Mouse (Mus musculus): Measurements from ENCODE around the gene Bmp3. TPM values are rescaled to one million over a fixed set of nuclear protein-coding genes. Genes with fewer than 3 reads are reported as not detected.

The Bmp3 gene
- 3.4 and 4.3 TPM in 2 replicates for polyA plus RNA-seq (2016; fragmentation: Nextera tagmentation; extraction: Ambion mirVana)

- H3K9me3 ChIP-seq, result no peaks in the 10 kb centered on the region
- H3K9ac ChIP-seq, result peak within 1 kb of the TSS; percentile 56
- peak; percentile 71; the same call in 1 of the 2 replicates for ATAC-seq (ENCODE audit: insufficient number of reproducible peaks, insufficient read depth, low FRiP score, low TSS enrichment)
- H3K4me1 ChIP-seq, result peaks cover 16% of the 10 kb centered on the region; the same call in 1 of the 2 replicates
- H3K27ac ChIP-seq, result no peak within 1 kb of the TSS
- peaks cover 43% of the 10 kb centered on the region for H3K27me3 ChIP-seq
- 2% methylated on average over 10 of the region's 10 CpGs for WGBS
- H3K36me3 ChIP-seq, result no peaks in the 10 kb centered on the region
- peak within 1 kb of the TSS; percentile 98 for H3K4me2 ChIP-seq (replicated peaks)
- peak within 1 kb of the TSS; percentile 56 for H3K4me3 ChIP-seq
These were observed at the start of gene Bmp3 for GRCm38 (mm10) chr5:98854264-98854626. Gene Bmp3, plus strand, starts transcription at chr5:98854415.

GRCm38 (mm10) chr5:98804761-98805160 is 49.5 kb upstream of the Bmp3 start:
- no peaks in the 10 kb centered on the region for H3K36me3 ChIP-seq
- H3K27me3 ChIP-seq, result no peaks in the 10 kb centered on the region
- no peaks in the 10 kb centered on the region for H3K4me1 ChIP-seq
- H3K27ac ChIP-seq, result no peak overlapping the region
- H3K4me3 ChIP-seq, result no peak overlapping the region
- H3K9me3 ChIP-seq, result no peaks in the 10 kb centered on the region
- ATAC-seq (ENCODE audit: insufficient number of reproducible peaks, insufficient read depth, low FRiP score, low TSS enrichment), result no peak
- H3K4me2 ChIP-seq (replicated peaks), result no peak overlapping the region
- WGBS, result 90% methylated on average over 6 of the region's 6 CpGs
- no peak overlapping the region for H3K9ac ChIP-seq

- H3K36me3 ChIP-seq, result no peaks in the 10 kb centered on the region
- 93% methylated on average over 4 of the region's 4 CpGs for WGBS
- no peaks in the 10 kb centered on the region for H3K4me1 ChIP-seq
- no peak overlapping the region for H3K9ac ChIP-seq
- ATAC-seq (ENCODE audit: insufficient number of reproducible peaks, insufficient read depth, low FRiP score, low TSS enrichment), result no peak
- H3K27me3 ChIP-seq, result no peaks in the 10 kb centered on the region
- no peak overlapping the region for H3K4me3 ChIP-seq
- H3K9me3 ChIP-seq, result no peaks in the 10 kb centered on the region
- H3K27ac ChIP-seq, result no peak overlapping the region
- H3K4me2 ChIP-seq (replicated peaks), result no peak overlapping the region
These were observed 47.7 kb upstream of the Bmp3 start for GRCm38 (mm10) chr5:98806492-98806891.

GRCm38 (mm10) chr5:98807022-98807421 is 47.2 kb upstream of the Bmp3 start:
- Histone ChIP-seq H3K4me2 (replicated peaks) (no peak overlapping the region), H3K36me3 (no peaks in the 10 kb centered on the region), H3K9ac (no peak overlapping the region), H3K4me1 (no peaks in the 10 kb centered on the region), H3K27ac (no peak overlapping the region), H3K9me3 (no peaks in the 10 kb centered on the region), H3K27me3 (no peaks in the 10 kb centered on the region), H3K4me3 (no peak overlapping the region)
- WGBS, result 83% methylated on average over 7 of the region's 7 CpGs
- ATAC-seq (ENCODE audit: insufficient number of reproducible peaks, insufficient read depth, low FRiP score, low TSS enrichment), result no peak

- Histone ChIP-seq H3K4me2 (replicated peaks) (no peak overlapping the region), H3K4me3 (no peak overlapping the region), H3K27me3 (no peaks in the 10 kb centered on the region), H3K9ac (no peak overlapping the region), H3K36me3 (no peaks in the 10 kb centered on the region), H3K4me1 (no peaks in the 10 kb centered on the region), H3K9me3 (no peaks in the 10 kb centered on the region), H3K27ac (no peak overlapping the region)
- no peak for ATAC-seq (ENCODE audit: insufficient number of reproducible peaks, insufficient read depth, low FRiP score, low TSS enrichment)
- 76% methylated on average over 9 of the region's 9 CpGs for WGBS
These were observed 46.3 kb upstream of the Bmp3 start for GRCm38 (mm10) chr5:98807953-98808352.

GRCm38 (mm10) chr5:98812380-98812779 is 41.8 kb upstream of the Bmp3 start:
- no peaks in the 10 kb centered on the region for H3K27me3 ChIP-seq
- H3K4me1 ChIP-seq, result no peaks in the 10 kb centered on the region
- no peak overlapping the region for H3K9ac ChIP-seq
- no peak overlapping the region for H3K4me3 ChIP-seq
- no peak overlapping the region for H3K4me2 ChIP-seq (replicated peaks)
- no peaks in the 10 kb centered on the region for H3K9me3 ChIP-seq
- no peak for ATAC-seq (ENCODE audit: insufficient number of reproducible peaks, insufficient read depth, low FRiP score, low TSS enrichment)
- no peak overlapping the region for H3K27ac ChIP-seq
- no peaks in the 10 kb centered on the region for H3K36me3 ChIP-seq
- WGBS, result 83% methylated on average over 1 of the region's 1 CpGs

GRCm38 (mm10) chr5:98815269-98815668 is 38.9 kb upstream of the Bmp3 start:
- Histone ChIP-seq H3K36me3 (no peaks in the 10 kb centered on the region), H3K4me3 (no peak overlapping the region), H3K4me2 (replicated peaks) (no peak overlapping the region), H3K9me3 (no peaks in the 10 kb centered on the region), H3K27me3 (no peaks in the 10 kb centered on the region), H3K9ac (no peak overlapping the region), H3K27ac (no peak overlapping the region), H3K4me1 (no peaks in the 10 kb centered on the region)
- no peak for ATAC-seq (ENCODE audit: insufficient number of reproducible peaks, insufficient read depth, low FRiP score, low TSS enrichment)
- 93% methylated on average over 1 of the region's 1 CpGs for WGBS

- no peak for ATAC-seq (ENCODE audit: insufficient number of reproducible peaks, insufficient read depth, low FRiP score, low TSS enrichment)
- H3K9ac ChIP-seq, result no peak overlapping the region
- H3K36me3 ChIP-seq, result no peaks in the 10 kb centered on the region
- H3K27me3 ChIP-seq, result no peaks in the 10 kb centered on the region
- H3K9me3 ChIP-seq, result no peaks in the 10 kb centered on the region
- 78% methylated on average over 9 of the region's 9 CpGs for WGBS
- H3K4me2 ChIP-seq (replicated peaks), result no peak overlapping the region
- H3K4me1 ChIP-seq, result no peaks in the 10 kb centered on the region
- H3K27ac ChIP-seq, result no peak overlapping the region
- no peak overlapping the region for H3K4me3 ChIP-seq
These were observed 20.5 kb upstream of the Bmp3 start for GRCm38 (mm10) chr5:98833760-98834159.

GRCm38 (mm10) chr5:98834300-98834699 is 19.9 kb upstream of the Bmp3 start:
- Histone ChIP-seq H3K36me3 (no peaks in the 10 kb centered on the region), H3K4me1 (no peaks in the 10 kb centered on the region), H3K4me3 (no peak overlapping the region), H3K27ac (no peak overlapping the region), H3K9me3 (no peaks in the 10 kb centered on the region), H3K9ac (no peak overlapping the region), H3K4me2 (replicated peaks) (no peak overlapping the region), H3K27me3 (no peaks in the 10 kb centered on the region)
- no peak for ATAC-seq (ENCODE audit: insufficient number of reproducible peaks, insufficient read depth, low FRiP score, low TSS enrichment)
- 87% methylated on average over 6 of the region's 6 CpGs for WGBS

- Histone ChIP-seq H3K36me3 (no peaks in the 10 kb centered on the region), H3K4me2 (replicated peaks) (no peak overlapping the region)
These were observed 11.5 kb upstream of the Bmp3 start for GRCm38 (mm10) chr5:98842600-98843310.

GRCm38 (mm10) chr5:98844664-98845063 is 9.6 kb upstream of the Bmp3 start:
- H3K9ac ChIP-seq, result no peak overlapping the region
- H3K36me3 ChIP-seq, result no peaks in the 10 kb centered on the region
- H3K27ac ChIP-seq, result no peak overlapping the region
- ATAC-seq (ENCODE audit: insufficient number of reproducible peaks, insufficient read depth, low FRiP score, low TSS enrichment), result no peak
- no peaks in the 10 kb centered on the region for H3K4me1 ChIP-seq
- 74% methylated on average over 1 of the region's 1 CpGs for WGBS
- H3K27me3 ChIP-seq, result no peaks in the 10 kb centered on the region
- H3K4me2 ChIP-seq (replicated peaks), result no peak overlapping the region
- H3K9me3 ChIP-seq, result no peaks in the 10 kb centered on the region
- no peak overlapping the region for H3K4me3 ChIP-seq

More at GRCm38 (mm10) chr5:98842600-98843310, 11.5 kb upstream of the Bmp3 start:
- WGBS, result 87% methylated on average over 7 of the region's 7 CpGs
- no peaks in the 10 kb centered on the region for H3K27me3 ChIP-seq
- H3K4me1 ChIP-seq, result no peaks in the 10 kb centered on the region
- H3K4me3 ChIP-seq, result no peak overlapping the region
- no peak overlapping the region for H3K27ac ChIP-seq
- no peak for ATAC-seq (ENCODE audit: insufficient number of reproducible peaks, insufficient read depth, low FRiP score, low TSS enrichment)
- H3K9me3 ChIP-seq, result no peaks in the 10 kb centered on the region
- no peak overlapping the region for H3K9ac ChIP-seq

- H3K27ac ChIP-seq, result no peak overlapping the region
- under 1% methylated on average over 75 of the region's 75 CpGs for WGBS
These were observed 681 bp downstream of the Bmp3 start for GRCm38 (mm10) chr5:98854627-98855564.

More at GRCm38 (mm10) chr5:98854627-98855564, 681 bp downstream of the Bmp3 start:
- H3K4me3 ChIP-seq, result peak overlapping the region; percentile 56
- H3K4me2 ChIP-seq (replicated peaks), result peak overlapping the region; percentile 98
- H3K27me3 ChIP-seq, result peaks cover 42% of the 10 kb centered on the region
- peak; percentile 73 for ATAC-seq (ENCODE audit: insufficient number of reproducible peaks, insufficient read depth, low FRiP score, low TSS enrichment)
- peaks cover 16% of the 10 kb centered on the region; the same call in 1 of the 2 replicates for H3K4me1 ChIP-seq
- peak overlapping the region; percentile 56 for H3K9ac ChIP-seq
- H3K9me3 ChIP-seq, result no peaks in the 10 kb centered on the region
- no peaks in the 10 kb centered on the region for H3K36me3 ChIP-seq

Data from embryonic facial prominence, embryonic 12.5 days (tissue).